Mouse (Mus musculus): ENCODE results near the gene Rybp. TPM values are rescaled to one million over a fixed set of nuclear protein-coding genes. Genes with fewer than 3 reads are reported as not detected.

The Rybp gene
- polyA plus RNA-seq, 1 experiment from 2014 or later, result 18.8 TPM

GRCm38 (mm10) chr6:100190803-100191559 lies 96.3 kb downstream of the Rybp start:
- Histone ChIP-seq H3K27ac (no peak overlapping the region), H3K36me3 (ENCODE audit: insufficient read depth, low read length) (no peaks in the 10 kb centered on the region), H3K4me1 (replicated peaks; ENCODE audit: insufficient read depth, low read length) (peaks cover 17% of the 10 kb centered on the region), H3K4me2 (ENCODE audit: low read length) (no peak overlapping the region), H3K4me3 (replicated peaks; ENCODE audit: low read depth, low read length) (no peak overlapping the region), H3K9me3 (replicated peaks; ENCODE audit: low read length) (no peaks in the 10 kb centered on the region), H3K27me3 (ENCODE audit: insufficient read depth, low read length) (no peaks in the 10 kb centered on the region), H3K9ac (ENCODE audit: low read depth, low read length) (no peak overlapping the region)
- WGBS, result 83% methylated on average over 15 of the region's 15 CpGs
- no peak for TF ChIP-seq CTCF (IDR thresholded peaks at IDR 0.05; ENCODE audit: low read depth)
- ATAC-seq (replicated peaks; ENCODE audit: low FRiP score, low read depth) (no peak), DNase-seq (ENCODE audit: low spot score) (no peak)

GRCm38 (mm10) chr6:100190310-100190709 lies 97.0 kb downstream of the Rybp start:
- Histone ChIP-seq H3K4me1 (replicated peaks; ENCODE audit: insufficient read depth, low read length) (peaks cover 15% of the 10 kb centered on the region), H3K4me2 (ENCODE audit: low read length) (no peak overlapping the region), H3K9ac (ENCODE audit: low read depth, low read length) (no peak overlapping the region), H3K27ac (no peak overlapping the region), H3K36me3 (ENCODE audit: insufficient read depth, low read length) (no peaks in the 10 kb centered on the region), H3K4me3 (replicated peaks; ENCODE audit: low read depth, low read length) (no peak overlapping the region), H3K9me3 (replicated peaks; ENCODE audit: low read length) (no peaks in the 10 kb centered on the region), H3K27me3 (ENCODE audit: insufficient read depth, low read length) (no peaks in the 10 kb centered on the region)
- DNase-seq (ENCODE audit: low spot score) (no peak), ATAC-seq (replicated peaks; ENCODE audit: low FRiP score, low read depth) (no peak)
- 85% methylated on average over 10 of the region's 10 CpGs for WGBS
- no peak for TF ChIP-seq CTCF (IDR thresholded peaks at IDR 0.05; ENCODE audit: low read depth)

- no peaks in the 10 kb centered on the region for H3K27me3 ChIP-seq (ENCODE audit: insufficient read depth, low read length)
- no peak overlapping the region for H3K4me2 ChIP-seq (ENCODE audit: low read length)
- TF ChIP-seq CTCF (IDR thresholded peaks at IDR 0.05; ENCODE audit: low read depth), result no peak
- peak; percentile 45 for DNase-seq (ENCODE audit: low spot score)
- peaks cover 14% of the 10 kb centered on the region for H3K4me1 ChIP-seq (replicated peaks; ENCODE audit: insufficient read depth, low read length)
- no peak overlapping the region for H3K4me3 ChIP-seq (replicated peaks; ENCODE audit: low read depth, low read length)
- H3K9me3 ChIP-seq (replicated peaks; ENCODE audit: low read length), result no peaks in the 10 kb centered on the region
- H3K9ac ChIP-seq (ENCODE audit: low read depth, low read length), result no peak overlapping the region
- peak; percentile 52; the same call in 1 of the 2 replicates for ATAC-seq (replicated peaks; ENCODE audit: low FRiP score, low read depth)
- H3K36me3 ChIP-seq (ENCODE audit: insufficient read depth, low read length), result no peaks in the 10 kb centered on the region
- H3K27ac ChIP-seq, result no peak overlapping the region
- WGBS, result 39% methylated on average over 7 of the region's 7 CpGs
These were observed 98.2 kb downstream of the Rybp start for GRCm38 (mm10) chr6:100188883-100189743.

DNA sequence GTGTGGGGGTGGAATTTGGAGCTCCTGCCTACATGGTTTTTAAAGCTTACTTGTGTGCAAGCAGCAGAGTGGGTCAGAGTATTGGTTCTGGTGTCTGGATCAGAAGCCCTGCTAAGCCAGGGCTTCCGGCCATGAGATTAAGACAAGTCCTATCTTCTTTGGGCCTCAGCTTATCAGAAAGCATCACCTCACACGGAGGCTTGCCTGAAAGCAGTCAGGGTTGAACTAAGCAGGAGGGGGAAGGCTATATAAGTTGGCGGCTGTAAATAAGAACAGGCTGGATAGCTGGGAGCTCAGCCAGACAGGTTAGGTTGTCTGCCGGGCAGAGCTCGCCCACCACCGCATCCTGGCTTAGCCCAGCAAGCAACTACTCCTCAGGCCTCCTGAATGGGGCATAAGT lies 99.5 kb downstream of the Rybp start:
- Histone ChIP-seq H3K36me3 (ENCODE audit: insufficient read depth, low read length) (no peaks in the 10 kb centered on the region), H3K4me3 (replicated peaks; ENCODE audit: low read depth, low read length) (no peak overlapping the region), H3K4me2 (ENCODE audit: low read length) (no peak overlapping the region), H3K27me3 (ENCODE audit: insufficient read depth, low read length) (no peaks in the 10 kb centered on the region), H3K9me3 (replicated peaks; ENCODE audit: low read length) (no peaks in the 10 kb centered on the region), H3K9ac (ENCODE audit: low read depth, low read length) (no peak overlapping the region), H3K27ac (no peak overlapping the region), H3K4me1 (replicated peaks; ENCODE audit: insufficient read depth, low read length) (peaks cover 9% of the 10 kb centered on the region)
- TF ChIP-seq CTCF (IDR thresholded peaks at IDR 0.05; ENCODE audit: low read depth), result no peak
- ATAC-seq (replicated peaks; ENCODE audit: low FRiP score, low read depth) (no peak), DNase-seq (ENCODE audit: low spot score) (no peak)
- WGBS, result 59% methylated on average over 6 of the region's 6 CpGs

DNA sequence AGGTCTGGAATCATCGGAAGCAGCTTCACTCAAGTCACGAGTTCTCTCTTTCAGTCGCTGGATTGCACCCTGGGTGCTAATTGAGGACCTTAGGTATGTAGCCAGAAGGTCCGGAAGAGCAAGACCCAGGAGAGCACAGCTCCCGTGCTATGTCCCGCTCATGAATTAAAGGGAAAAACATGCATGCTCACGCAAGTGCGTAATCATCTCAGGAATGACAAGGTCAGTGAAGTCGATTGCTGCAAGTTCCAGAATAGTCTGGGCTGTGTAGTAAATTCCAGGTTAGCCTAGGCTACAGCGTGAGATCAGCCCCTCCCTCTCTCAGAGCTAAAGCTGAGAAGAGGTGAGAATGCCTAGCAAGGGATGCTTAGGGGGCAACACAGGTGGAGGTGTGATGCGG lies 100.5 kb downstream of the Rybp start:
- H3K27me3 ChIP-seq (ENCODE audit: insufficient read depth, low read length), result no peaks in the 10 kb centered on the region
- H3K9me3 ChIP-seq (replicated peaks; ENCODE audit: low read length), result no peaks in the 10 kb centered on the region
- H3K27ac ChIP-seq, result no peak overlapping the region
- TF ChIP-seq CTCF (IDR thresholded peaks at IDR 0.05; ENCODE audit: low read depth), result no peak
- H3K4me3 ChIP-seq (replicated peaks; ENCODE audit: low read depth, low read length), result no peak overlapping the region
- H3K9ac ChIP-seq (ENCODE audit: low read depth, low read length), result no peak overlapping the region
- no peaks in the 10 kb centered on the region for H3K36me3 ChIP-seq (ENCODE audit: insufficient read depth, low read length)
- 70% methylated on average over 11 of the region's 11 CpGs for WGBS
- DNase-seq (ENCODE audit: low spot score), result no peak
- H3K4me1 ChIP-seq (replicated peaks; ENCODE audit: insufficient read depth, low read length), result peaks cover 8% of the 10 kb centered on the region
- ATAC-seq (replicated peaks; ENCODE audit: low FRiP score, low read depth), result no peak
- H3K4me2 ChIP-seq (ENCODE audit: low read length), result no peak overlapping the region

- Histone ChIP-seq H3K4me1 (replicated peaks; ENCODE audit: insufficient read depth, low read length) (peaks cover 8% of the 10 kb centered on the region), H3K4me3 (replicated peaks; ENCODE audit: low read depth, low read length) (no peak overlapping the region), H3K4me2 (ENCODE audit: low read length) (no peak overlapping the region), H3K27ac (no peak overlapping the region), H3K9ac (ENCODE audit: low read depth, low read length) (no peak overlapping the region), H3K27me3 (ENCODE audit: insufficient read depth, low read length) (no peaks in the 10 kb centered on the region), H3K36me3 (ENCODE audit: insufficient read depth, low read length) (no peaks in the 10 kb centered on the region), H3K9me3 (replicated peaks; ENCODE audit: low read length) (no peaks in the 10 kb centered on the region)
- DNase-seq (ENCODE audit: low spot score) (peak; percentile 72), ATAC-seq (replicated peaks; ENCODE audit: low FRiP score, low read depth) (no peak)
- WGBS, result 10% methylated on average over 1 of the region's 1 CpGs
- no peak for TF ChIP-seq CTCF (IDR thresholded peaks at IDR 0.05; ENCODE audit: low read depth)
These were observed 101.8 kb downstream of the Rybp start for GRCm38 (mm10) chr6:100185524-100185923.

All from kidney, postnatal 0 days (tissue).